Mouse (Mus musculus) stomach, postnatal 0 days (tissue): ENCODE measurements around the gene Tm7sf3.

Experiments
- CTCF ChIP-seq: IDR thresholded peaks from 2 replicates; pipeline ENCODE4 v1.5.1; 2016; ENCODE audit warnings: antibody characterized with exemption, low read depth, mild to moderate bottlenecking, moderate library complexity
- EP300 ChIP-seq: optimal IDR thresholded peaks from 2 replicates; pipeline ENCODE3; 2016; ENCODE audit warnings: antibody characterized with exemption

DNA sequence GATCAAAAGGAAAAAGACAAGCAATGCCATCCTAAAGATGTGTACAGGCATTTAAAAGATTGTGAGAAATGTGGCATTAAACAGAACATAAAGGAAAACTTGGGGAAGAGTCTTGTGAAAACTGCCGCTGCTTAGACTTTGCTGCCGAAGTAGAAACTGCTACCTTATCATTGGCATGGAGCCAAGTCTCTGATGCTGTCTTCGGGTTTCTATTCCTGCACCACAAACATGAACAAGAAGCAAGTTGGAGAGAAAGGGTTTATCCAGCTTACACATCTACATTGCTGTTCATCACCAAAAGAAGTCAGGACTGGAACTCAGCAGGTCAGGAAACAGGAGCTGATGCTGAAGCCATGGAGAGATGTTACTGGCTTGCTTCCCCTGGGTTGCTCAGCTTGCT lies 10.6 kb upstream of the Tm7sf3 start:
- TF ChIP-seq CTCF: no peak
- TF ChIP-seq EP300: no peak
